Mouse (Mus musculus) common myeloid progenitor, adult 5-6 weeks (primary cell): ENCODE measurements around the gene Sp7. TPM values are rescaled to one million over a fixed set of nuclear protein-coding genes. Genes with fewer than 3 reads are reported as not detected.

ENCODE experiments used
- total RNA-seq: library from RNA; stranded (forward); fragments of 200-1000, 187-1606 nt; gene quantifications from 2 replicates; pipeline ENCODE4 v1.2.3, GENCODE M21; 2017

The Sp7 gene
- total RNA-seq, 1 experiment from 2014 or later, result not detected

Other genes with a start within 250 kb of the Sp7 start
- gene Spryd3, start 230.9 kb downstream of the Sp7 start, total RNA-seq, result 9.7 and 15.5 TPM in 2 replicates
- not detected in 2 replicates for gene Igfbp6, start 222.8 kb downstream of the Sp7 start, total RNA-seq
- gene Soat2, start 216.7 kb downstream of the Sp7 start, total RNA-seq, result 3.3 and 6.3 TPM in 2 replicates
- gene Zfp740, start 163.9 kb downstream of the Sp7 start, total RNA-seq, result 33.7 and 35.4 TPM in 2 replicates
- gene Csad, start 162.5 kb downstream of the Sp7 start, total RNA-seq, result 7.0 and 27.8 TPM in 2 replicates
- 81.3 and 108 TPM in 2 replicates for gene Itgb7, start 135.2 kb downstream of the Sp7 start, total RNA-seq
- 1.2 and 3.9 TPM in 2 replicates for gene Rarg, start 109.7 kb downstream of the Sp7 start, total RNA-seq
- not detected in 2 replicates for gene Gm9918, start 96.6 kb downstream of the Sp7 start, total RNA-seq
- 16.8 and 21.0 TPM in 2 replicates for gene Mfsd5, start 87.7 kb downstream of the Sp7 start, total RNA-seq
- gene Espl1, start 70.9 kb downstream of the Sp7 start, total RNA-seq, result 24.6 and 39.7 TPM in 2 replicates
- gene Pfdn5, start 41.1 kb downstream of the Sp7 start, total RNA-seq, result 219 and 289 TPM in 2 replicates
- 40.0 and 50.8 TPM in 2 replicates for gene Myg1, start 35.5 kb downstream of the Sp7 start, total RNA-seq
- 111 and 199 TPM in 2 replicates for gene Aaas, start 16.4 kb downstream of the Sp7 start, total RNA-seq
- 65.3 and 87.3 TPM in 2 replicates for gene Sp1, start 39.0 kb upstream of the Sp7 start, total RNA-seq
- gene Amhr2, start 78.2 kb upstream of the Sp7 start, total RNA-seq, result not detected in 2 replicates
- 38.7 and 51.2 TPM in 2 replicates for gene Prr13, start 91.8 kb upstream of the Sp7 start, total RNA-seq
- gene Pcbp2, start 103.4 kb upstream of the Sp7 start, total RNA-seq, result 227 and 349 TPM in 2 replicates
- not detected in 2 replicates for gene Gm10337, start 136.5 kb upstream of the Sp7 start, total RNA-seq
- 0.92 and 1.3 TPM in 2 replicates for gene Map3k12, start 149.9 kb upstream of the Sp7 start, total RNA-seq
- 13.4 and 31.7 TPM in 2 replicates for gene Tarbp2, start 151.0 kb upstream of the Sp7 start, total RNA-seq
- 0.50 and 0.68 TPM in 2 replicates for gene Npff, start 157.8 kb upstream of the Sp7 start, total RNA-seq